Mouse (Mus musculus): Measurements from ENCODE around the gene Dll1.

The Dll1 gene

DNA sequence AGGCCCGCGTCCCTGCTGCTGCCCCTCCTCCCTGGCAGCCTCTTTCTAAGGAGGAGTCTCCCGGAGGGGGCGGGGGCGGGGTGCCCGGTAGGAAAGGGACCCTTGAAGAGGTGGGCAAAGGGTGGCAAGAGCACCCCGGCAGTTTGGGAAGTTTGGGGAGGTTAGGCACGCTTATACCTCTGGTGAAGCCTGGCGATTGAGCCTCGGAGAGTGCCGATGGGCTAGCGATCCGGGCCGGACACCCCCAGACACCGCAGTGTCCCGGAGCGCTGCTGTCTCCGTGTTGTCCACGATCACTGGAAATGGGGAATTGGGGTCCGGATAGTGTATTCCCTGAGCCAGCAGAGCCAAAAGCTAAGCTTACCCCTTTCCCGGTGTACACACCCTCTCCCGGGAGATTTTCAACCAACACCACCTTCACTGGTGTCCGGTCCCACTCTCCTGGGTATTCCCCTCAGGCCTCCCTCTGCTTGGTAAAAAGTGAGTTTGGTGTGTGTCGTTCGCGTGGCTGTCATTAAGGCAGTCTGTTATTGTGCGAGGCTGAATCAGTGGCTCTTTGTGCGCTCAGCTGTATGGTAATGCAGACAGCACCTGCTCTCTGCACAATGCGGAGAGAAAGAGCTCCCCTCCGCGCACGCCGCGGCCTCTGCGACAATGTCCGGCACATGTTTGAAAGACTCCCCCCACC, at the start of gene Dll1:
Dll1 (minus strand) TSS at position 379 of the 688 bp plus-strand sequence.
- DNase-seq (ENCODE audit: low read depth) = no peak

DNA sequence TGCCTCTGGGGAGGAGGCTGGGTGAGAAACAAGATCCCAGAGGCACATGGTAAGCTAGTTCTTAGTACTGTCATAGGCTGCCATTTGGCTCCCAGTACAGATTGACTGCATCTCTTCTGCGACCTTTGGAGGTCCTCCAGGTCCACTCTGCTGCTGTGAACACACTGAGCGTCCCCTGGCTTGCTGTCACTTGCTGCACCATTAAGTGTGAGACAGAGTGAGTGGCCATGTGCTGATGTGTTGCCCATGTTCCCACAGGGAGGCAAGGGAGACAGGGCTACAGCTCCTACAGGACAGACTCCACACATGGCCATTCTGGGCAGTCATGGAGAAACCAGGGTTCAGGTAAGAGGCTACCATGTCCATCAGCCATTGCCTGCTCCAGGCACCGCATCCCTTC, 49.3 kb upstream of the Dll1 start:
- DNase-seq (ENCODE audit: low read depth) = no peak

DNA sequence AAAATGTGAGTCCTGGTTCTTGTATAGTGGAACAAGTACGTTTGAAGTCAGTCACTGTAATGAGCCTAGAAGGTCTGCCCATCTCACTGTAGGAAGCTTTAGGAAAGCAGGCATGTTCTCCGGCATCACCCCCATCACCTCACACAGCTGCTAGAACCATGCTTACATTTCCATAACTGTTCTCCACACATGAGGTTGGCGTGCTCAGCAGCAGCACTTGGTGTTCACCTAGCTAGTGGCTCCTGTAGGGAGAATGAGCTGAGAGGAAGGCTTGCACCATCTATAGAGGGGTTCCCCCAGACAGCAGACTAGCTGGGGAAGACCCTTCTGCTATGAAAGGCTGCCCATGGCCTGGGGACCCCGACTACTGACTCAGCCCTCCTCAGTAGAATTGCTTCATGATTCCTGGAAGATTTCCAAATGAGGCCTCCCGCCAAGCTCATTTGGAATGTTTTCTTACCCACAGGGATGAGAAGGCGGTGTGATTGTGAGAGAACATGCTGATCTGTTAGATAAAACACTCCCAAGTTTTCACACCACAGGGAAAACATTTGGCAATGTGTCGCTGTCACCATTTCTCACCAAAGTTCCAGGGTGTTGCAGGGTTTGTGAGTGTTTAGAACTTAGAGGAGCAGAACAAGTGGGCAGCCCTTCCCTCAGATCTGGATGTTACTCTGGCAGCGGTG, 46.6 kb upstream of the Dll1 start:
- DNase-seq (ENCODE audit: low read depth) = peak; percentile 79

DNA sequence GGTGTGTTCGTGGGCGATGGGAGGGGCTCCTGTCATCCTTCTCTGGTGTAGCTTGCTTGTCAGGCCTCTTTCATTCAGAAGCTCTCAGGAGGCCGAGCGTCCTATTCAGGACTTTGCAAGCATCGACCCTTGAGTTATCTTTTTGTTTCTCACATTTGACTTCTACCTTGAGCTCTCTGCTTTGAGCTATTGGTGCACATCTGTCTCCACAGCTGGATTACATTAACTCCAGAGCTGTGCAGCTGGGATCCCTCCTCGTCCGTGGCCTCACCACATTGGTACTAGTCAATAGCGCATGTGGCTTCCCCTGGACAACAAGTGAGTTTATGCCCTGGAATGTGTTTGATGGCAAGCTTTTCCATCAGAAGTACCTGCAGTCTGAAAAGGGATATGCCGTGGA, 46.0 kb upstream of the Dll1 start:
- peak; percentile 14 for DNase-seq (ENCODE audit: low read depth)

DNA sequence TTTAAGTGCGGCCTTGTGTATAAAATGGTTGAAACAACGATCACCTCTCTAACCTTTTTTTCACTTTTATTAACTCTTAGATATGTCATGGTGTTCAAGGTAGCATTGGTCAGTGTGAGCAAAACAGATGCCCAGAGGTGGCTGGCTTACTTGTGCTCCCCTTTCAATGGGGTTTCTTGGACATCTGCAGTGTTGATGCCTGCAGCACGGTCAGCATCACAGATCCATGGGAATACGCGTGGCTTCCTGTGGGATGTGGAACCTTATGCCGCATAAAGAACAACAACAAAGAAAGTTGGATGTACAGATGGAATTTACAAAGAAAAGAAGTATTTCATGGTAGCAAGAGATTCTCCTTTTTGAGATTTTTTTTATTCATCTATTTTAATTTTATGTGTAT, 44.8 kb upstream of the Dll1 start:
- DNase-seq (ENCODE audit: low read depth) = no peak

DNA sequence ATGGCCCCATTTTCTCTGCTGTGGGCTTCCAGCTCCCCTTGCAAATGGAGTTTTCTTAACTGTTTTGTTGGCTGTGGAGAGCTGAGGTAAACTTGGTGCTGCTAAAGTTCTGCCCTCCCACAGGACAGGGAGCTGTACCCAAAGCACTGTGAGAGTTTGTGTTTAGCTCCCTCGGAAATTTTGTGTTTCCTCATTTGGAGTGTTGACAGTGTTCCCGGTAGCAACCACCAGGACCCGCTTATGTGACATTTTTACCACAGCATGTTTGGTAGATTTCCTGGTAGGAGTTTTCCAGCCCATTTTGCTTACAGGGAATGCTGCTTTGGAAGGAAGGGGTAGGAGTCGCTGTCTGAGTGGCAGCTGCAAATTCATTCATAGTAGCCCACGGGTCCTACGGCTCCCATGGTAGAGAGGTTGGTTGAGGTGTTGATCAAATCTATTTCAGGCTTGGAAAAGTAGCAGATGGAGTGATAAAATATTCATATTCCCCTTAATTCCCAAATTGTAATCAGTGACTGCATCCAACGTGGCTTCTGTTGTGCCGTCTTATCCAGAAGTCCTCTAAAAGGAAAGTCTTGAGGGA, 43.4 kb upstream of the Dll1 start:
- no peak for DNase-seq (ENCODE audit: low read depth)

DNA sequence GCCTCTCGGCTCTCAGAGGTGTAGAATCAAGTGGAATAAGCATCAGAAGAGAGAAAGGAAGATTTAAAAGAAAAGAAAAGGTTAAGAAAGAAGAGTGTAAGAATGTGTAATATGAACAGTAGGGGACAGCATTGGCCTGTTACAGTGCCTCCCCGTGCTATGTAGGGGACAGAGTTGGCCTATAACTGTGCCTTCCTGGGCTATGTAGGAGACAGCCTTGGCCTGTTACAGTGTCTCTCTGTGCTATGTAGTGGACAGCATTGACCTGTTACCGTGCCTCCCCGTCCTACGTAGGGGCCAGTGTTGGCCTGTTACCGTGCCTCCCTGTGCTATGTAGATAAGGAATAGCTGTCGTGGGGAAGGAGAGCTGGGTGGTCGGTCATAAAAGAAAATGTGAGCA, 42.9 kb upstream of the Dll1 start:
- no peak for DNase-seq (ENCODE audit: low read depth)

DNA sequence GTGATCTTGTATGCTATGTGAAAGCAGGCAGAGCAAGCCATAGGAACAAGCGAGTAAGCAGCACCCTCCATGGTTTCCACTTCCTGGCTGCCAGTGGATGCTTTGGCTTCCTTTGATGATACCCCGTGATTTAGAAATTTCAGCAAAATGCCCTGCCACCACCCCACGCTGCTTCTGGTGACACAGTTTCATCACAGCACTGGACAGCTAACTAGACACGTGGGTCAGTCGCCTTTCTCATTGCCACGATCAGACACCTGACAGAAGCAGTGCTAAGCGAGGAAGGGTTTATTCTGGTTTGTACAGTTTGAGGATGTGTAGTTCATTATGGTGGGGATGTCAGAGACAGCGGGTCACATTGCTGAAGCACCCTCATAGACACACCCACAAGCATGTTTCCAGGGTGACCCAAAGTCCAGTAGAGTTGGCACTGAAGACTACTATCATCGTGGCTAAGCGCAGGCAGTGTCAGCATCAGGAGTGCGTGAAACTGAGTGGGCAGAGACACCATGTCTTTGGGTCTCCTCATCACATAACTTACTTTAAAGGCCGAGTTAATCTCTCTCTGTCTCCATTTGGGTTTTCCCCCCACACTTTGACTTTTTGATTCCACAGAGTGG, 40.0 kb upstream of the Dll1 start:
- no peak for DNase-seq (ENCODE audit: low read depth)

DNA sequence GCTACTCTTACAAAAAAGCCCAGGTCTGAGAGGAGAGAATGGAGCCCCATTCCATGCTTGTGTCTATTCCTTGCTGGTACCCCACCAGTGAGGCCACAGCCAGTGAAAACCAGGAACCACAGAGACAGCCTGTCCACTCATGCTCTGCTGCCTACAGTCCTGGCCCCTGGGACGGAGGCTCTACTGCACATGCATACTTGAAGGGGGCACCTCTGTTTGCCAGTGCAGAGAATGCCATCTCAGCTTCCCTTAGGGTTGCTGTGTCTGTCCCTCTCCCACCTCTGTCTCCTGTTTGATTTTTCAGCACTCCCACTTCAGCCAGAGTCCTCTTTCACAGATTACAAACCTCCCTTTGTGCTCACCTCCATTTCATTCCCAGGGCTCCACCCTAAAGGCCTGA, 34.2 kb upstream of the Dll1 start:
- DNase-seq (ENCODE audit: low read depth) = no peak

DNA sequence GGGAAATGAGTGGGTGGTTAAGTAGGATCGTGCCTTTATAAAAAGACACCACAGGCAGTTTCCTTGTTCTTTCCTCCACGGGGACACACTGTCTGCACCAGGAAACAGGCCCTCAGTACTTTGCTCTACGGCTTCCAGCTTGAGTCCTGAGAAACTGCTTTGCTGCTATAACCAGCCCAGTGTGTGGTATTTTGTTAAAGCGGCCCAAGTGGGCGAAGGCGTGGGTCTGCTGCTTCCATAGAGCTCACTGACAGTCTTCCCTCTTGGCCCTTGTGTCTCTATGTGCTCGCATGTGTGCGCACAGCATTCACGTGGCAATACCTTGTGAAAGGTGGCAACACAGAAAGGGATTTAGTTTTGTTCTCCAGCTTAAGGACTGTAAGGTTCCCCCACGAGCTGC, 32.6 kb upstream of the Dll1 start:
- no peak for DNase-seq (ENCODE audit: low read depth)

DNA sequence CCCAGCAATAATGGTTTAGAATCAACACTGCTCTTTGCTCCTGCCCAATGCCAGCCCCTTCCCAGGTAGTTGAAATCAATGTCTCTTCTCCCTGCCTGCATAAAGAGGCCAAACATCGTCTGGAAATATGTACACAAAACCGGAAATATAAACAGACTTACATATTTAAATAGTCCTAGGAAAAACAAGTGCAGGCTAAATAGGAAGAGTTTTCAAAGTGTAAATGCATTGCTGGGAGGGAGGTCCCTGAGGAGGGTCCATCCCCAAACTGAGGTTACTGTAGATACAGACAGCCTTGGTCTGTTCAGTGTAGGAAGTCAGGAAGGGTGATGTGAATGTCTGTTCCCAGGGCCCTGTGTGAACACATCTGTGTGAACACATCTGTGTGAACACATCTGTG, 29.9 kb upstream of the Dll1 start:
- no peak for DNase-seq (ENCODE audit: low read depth)

DNA sequence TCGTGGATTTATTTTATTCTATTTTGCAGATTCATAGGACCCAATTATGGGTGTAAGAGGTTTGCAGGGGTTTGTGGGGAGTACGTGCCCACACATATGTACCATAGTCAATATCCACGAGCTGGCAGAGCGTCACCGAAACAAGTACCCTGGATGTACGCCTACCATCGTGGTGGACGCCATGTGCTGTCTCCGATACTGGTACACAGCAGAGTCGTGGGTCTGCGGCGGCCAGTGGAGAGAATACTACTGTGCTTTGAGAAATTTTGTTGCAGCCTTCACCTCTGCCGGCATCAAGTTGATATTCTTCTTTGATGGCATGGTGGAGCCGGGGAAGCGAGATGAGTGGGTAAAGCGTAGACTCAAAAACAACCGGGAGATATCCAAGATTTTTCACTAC, 25.0 kb upstream of the Dll1 start:
- no peak for DNase-seq (ENCODE audit: low read depth)

DNA sequence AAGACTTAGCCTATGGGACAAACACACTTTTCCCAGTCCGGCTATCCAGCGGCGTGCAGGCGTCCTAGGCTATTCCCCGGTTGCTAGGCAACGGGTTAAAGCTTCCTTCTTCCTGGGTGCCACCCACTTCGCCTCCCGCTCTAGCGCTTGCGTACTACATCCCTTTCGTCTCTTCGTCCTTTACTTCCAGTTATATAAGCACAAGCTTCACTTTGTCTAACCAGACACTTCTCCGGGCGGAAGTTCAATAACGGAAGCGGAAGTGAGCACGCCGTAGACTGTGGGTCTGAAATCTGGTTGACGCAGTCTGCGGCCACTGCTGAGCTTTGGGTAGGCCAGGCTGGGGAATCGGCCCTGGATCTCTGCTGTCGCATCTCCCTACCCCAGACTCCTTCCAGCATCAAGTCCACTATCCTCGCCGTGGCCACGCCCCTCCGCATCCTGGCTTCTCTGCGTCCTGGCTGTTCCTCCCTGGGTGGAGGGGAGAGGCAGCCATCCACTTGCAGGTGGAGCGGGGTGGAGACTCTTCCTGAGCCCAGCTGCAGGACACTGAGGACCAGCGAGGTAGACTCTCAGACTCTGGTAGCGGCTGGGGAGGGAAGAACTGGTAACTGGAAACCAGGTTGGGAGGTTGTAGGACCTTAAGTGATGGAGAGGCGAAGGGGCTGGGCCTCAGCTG, 19.5 kb upstream of the Dll1 start, which contains the start of gene Fam120b:
Fam120b (plus strand) TSS at position 206 of the 679 bp plus-strand sequence.
- DNase-seq (ENCODE audit: low read depth) = peak; percentile 99

DNA sequence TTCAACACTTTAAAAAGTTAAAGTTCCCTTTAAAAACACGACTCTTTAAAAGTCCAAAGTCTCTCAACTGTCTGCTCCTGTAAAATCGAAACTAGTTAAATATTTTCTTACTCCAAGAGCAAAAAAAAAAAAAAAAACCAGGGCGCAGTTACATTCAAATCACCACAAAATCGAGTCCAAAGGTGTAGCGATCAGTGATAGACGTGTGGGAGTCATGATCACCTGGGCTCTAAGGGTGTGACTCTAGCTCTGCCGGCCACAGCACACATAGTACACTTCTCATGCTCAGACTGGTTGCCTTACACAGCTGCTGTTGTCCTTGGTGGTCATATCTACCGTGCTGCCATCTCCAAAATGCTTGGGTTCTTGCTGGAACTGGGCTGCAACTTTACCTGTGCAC, 12.7 kb upstream of the Dll1 start:
- no peak for DNase-seq (ENCODE audit: low read depth)

DNA sequence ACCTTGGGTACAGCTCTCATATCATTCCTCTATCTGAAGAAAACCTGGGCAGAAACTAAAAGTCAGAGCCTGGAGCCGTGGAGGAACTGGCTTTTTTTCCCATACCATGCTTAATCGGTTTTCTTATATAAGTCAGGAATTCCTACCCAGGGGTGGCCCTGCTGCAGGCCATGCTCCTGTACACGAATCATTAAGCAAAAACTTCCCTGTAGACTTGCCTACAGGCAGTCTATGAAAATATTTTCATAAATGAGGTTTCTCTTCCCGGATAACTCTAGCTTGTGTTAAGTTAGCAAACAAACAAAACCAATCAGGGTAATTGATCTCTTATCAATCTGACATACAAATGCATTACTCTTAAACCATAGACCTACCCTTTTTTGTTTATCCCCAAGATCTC, 12.2 kb upstream of the Dll1 start:
- DNase-seq (ENCODE audit: low read depth) = no peak

DNA sequence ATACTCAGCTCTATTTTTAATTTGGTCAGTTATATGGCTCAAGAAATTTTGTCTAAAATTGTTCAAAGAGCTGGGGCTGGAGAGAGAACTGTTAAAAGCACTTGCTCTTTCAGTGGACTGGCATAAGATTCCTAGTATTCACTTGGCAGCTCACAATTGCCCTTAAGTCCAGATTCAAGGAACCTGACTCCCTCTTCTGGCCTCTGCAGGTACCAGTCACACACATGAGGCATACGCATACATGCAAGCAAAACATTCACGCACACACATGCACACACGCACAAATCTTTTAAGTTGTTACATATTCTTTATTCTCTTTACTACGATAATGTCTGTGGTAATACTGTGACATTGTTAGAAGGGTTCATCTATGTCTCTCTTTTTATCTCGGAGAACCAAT, 6.7 kb upstream of the Dll1 start:
- DNase-seq (ENCODE audit: low read depth) = no peak

DNA sequence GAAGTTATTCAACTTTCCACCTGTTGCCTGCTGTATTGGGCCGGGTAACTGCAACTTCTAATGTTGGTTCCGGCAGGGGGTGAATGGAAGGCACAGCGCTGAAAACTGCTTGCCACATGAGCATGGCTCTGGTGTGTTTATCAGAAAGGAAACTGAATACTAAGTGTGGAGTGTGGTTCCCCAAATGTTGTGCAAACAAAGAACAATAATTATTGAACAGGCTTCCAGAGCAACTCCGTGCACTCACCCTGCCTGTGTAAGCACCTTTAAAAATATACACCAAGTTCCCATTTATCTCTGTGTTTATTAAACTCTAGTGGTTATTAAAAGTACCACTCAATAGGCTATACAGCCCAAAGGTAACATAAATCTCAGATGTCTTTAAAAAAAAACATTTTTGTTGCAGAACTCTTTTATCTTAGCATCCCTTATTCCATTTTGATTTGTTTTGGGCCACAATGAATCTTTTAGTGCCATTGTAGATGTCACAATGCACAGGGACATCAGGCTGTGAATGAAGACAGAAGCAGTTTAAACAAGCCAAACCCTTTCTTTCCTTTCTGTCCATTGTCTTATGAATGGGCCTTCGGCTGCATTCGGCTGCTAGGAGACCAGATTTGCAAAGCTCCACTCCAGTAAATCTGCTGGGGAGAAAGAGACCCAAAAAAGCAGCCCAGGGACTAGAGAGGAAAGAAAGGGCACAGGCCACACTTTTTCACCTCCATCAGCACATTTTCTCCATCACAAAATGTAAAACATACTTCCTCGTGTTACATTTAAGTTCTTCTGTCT, 5.4 kb upstream of the Dll1 start:
- DNase-seq (ENCODE audit: low read depth) = no peak

DNA sequence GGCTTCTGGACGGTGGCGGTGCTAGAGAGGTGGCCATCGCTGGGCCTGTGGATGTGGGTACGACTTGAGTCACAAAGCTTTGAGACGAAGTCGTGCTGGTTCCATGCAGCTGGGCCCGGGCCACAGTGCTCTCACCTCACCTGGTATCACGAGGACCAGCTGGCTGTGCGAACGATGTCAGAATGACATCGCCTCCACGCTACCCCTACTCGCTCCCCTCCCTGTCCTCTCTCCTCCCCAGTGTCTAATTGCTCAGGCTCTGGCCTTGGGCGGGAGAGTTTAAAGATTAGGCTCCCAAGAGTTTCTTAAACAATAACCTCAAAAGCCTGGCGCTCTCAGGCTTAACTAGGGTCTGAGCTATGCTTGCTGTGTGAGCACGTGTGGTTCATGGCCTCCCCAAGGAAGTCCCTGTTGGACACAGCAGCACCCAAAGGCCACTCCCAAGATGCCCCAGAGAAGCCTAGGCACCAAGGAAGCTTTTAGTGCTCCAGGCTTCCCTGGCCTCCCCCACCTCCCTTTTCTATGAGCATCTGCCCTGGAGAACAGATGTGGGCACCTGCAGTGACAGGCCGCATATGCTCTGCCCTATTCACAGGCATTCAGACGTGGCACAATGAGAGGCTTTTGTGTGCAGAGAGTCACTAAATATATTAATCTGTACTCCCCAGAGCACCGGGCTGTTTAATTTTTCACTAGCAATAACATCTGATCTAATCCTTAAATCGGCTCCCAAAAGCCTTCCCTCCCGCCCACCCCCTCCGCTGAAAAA, 4.6 kb upstream of the Dll1 start:
- DNase-seq (ENCODE audit: low read depth) = no peak

DNA sequence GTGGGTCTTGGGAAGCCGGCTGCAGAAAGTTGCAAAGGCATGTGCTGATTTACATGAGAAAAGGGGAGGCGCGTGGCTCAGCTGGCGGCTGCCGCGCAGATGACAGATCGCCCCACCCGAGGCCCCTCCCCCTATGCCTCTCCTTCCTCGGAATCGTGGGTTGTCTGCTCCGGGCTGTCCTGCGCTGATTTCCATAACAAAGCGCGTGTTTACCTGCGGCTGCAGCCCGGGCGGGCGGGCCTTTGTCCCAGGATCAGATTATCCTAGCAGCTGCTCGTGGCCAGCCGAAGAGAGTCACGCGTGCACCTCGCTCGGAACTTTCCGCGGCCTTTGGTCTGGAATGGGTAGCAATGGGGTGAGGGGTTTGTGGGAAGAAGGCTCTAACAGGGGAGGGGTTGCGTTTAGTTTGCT, 4.0 kb upstream of the Dll1 start:
- peak; percentile 17 for DNase-seq (ENCODE audit: low read depth)

DNA sequence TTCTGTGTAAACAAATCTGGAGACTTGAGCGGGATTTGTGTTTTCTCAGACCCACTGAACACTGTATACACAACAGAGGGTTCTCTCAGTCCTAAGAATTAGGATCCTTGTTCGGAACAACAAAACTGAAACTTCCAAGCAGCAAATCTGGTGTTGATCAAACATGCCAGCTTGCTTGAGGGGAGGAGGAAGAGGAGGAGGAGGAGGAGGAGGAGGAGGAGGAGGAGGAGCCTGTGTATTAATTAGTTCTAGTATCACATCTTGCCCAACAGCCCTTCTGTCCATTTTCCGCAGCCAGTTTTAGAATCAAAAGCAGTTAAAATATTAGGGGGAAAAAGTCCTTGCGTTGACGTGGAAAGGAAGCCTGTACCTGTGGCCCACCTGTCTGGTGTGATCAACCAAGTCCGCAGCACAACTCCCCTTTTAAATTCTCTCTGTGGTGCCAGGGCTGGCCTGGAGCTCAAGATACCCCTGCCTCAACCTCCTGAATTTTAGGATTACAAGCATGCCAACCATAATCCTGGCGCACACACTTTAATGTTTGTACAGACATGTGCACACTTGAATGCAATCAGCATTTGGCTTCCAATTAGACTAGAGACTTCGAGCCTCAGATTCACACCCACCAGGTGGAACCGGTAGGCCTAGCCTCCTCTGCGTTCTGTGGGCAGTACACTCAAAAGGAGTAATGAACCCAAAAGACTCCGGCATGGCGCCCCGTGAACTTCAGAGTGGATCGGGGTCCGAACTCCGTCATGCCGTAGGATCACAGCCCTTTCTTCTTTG, 3.3 kb upstream of the Dll1 start:
- no peak for DNase-seq (ENCODE audit: low read depth)
